Mouse (Mus musculus) thymus, postnatal 4 days (tissue): ENCODE data around the gene Lcn11.

Experiments
- DNase-seq: peaks from one replicate; pipeline ENCODE4 v3.0.0; 2021

Lcn11 gene

DNA sequence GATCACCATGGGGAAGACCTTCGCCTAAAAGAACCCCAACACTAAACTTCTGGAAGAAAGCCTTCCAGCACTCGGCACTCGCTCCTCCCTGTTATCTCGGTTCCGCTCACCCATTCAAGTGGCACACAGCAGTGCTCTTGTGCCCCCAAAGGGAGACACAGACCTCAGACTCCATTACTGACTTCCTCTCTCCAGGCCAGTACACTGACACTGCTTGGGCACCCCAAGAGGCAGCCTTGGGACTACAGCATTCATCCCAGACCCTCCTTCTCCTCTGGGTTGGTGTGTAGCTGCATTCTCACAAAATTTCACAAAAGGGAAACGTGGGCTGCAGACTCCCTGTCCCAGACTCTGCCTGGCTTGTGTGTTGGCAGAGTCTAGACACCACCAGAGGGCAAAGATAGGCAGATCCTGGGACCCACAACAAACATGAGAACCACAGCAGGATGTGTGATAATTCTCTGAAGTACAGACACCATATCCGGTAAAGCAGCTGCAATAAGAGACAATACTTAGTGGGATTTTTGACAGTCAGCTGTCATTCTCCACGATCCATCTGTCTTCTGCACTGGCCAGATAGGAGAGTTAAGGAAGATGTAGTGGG lies 51.6 kb downstream of the Lcn11 start:
- DNase-seq = peak; percentile 51
